Mouse (Mus musculus) brain, adult 2 months (tissue): ENCODE measurements around the gene Fzr1.
A peak's percentile ranks its signal among the peaks of the same experiment; 100 is the strongest.

Source experiments
- DNase-seq: peaks from one replicate; pipeline ENCODE4 v3.0.0; 2011; ENCODE audit warnings: low read depth, low spot score

The Fzr1 gene

DNA sequence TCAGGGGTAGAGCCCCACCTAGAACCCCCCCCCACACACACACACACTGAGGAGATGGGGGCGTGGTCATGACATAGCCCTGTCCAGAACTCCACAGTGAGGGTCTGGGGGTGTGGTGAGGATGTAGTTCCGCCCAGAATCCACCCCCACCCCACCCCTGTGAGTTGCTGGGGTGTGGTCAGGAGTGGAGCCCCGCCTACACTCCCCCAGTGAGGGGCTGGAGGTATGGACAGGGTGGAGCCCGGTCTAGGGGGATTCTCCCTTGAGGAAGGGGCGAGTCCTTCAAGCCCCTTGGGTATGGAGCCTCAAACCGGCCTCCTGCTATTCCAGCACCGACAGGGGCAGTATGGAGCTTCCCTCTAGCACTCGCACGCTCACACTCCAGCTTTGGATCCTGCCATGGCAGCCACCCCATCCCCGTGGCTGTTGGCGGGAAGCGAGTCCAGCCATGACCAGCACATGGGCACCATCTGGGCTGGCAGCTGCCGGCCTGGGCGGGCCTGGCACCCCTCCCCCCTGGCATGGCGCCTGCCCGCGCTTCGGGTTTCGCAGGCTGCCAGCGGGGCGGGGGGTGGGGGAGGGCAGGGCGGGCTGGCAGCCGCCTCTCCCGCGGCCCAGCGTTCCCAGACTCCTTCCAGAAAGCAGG lies 38.4 kb upstream of the Fzr1 start:
- DNase-seq, result peak; percentile 97

DNA sequence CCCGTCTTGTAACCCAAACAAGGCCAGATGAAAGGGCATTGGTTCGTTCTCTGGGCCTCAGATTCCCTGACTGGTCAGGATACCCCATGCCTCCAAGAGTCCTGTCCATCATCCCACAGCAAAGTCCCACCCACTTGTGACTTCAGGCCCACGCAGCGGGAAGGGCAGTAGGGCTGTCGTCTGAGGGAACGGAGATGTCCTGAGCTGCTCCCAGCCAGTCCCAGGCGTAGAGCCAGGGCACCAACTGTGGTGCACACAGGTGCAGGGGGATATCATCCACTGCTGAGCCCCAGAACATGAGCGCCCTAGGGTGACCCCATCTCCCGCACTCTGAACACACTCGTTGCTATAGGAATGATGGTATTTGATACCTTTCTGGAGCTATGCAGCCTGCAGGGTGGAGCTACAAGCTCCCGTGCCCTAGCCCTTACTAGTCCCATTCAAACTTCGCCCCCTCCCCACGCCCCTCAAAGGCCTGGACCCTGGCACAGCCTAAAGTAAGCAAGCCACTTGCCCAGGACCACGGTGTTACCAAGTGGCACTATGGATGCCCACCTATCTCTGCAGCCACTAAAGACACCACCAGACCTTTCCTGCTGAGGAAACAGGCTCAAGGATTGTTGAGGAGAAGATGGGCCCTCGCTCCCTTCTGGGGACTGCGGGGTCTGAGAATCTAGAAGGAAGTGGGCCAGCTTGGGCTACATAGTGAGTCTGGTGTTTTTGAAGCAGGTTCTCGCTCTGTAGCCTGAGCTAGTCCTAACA lies 37.4 kb upstream of the Fzr1 start:
- peak; percentile 74 for DNase-seq

DNA sequence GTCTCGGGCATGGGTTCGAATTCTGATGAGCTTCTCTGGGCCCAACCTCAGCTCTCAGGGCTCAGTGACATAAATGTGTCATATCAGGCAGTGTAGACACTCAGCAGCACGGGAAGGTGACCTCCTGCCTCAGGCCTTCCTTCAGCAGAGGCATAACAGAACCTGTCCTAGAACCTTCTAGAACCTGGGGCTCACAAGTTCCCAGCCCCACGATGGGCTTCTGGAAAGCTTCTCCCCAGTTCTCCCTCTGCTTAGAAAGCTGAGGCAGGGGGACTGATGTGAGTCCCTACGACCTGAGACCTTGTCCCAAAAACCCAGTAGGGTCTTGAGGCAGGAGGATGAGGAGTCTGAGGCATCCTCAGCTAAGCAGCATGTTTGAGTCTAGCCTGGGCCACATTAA lies 36.8 kb upstream of the Fzr1 start:
- no peak for DNase-seq

DNA sequence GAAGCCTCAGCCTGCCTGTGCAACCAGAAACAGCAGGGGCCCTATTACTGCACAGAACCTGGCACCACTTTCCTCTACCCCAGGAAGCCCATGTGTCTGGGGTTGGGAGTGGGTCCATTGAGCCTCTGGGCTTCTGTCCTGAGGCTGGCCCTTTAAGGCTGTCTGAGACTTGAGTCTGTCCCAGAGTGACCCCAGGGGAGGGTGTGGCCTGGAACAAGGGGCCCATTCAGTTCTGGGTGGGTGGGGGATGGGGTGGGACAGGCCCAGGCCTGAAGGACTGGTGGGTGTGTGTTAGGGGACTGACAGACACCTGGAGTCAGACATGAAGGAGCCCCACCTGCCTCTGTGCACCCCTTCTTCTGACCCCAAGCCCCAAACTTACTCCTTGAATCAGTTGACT lies 36.4 kb upstream of the Fzr1 start:
- DNase-seq, result peak; percentile 84

DNA sequence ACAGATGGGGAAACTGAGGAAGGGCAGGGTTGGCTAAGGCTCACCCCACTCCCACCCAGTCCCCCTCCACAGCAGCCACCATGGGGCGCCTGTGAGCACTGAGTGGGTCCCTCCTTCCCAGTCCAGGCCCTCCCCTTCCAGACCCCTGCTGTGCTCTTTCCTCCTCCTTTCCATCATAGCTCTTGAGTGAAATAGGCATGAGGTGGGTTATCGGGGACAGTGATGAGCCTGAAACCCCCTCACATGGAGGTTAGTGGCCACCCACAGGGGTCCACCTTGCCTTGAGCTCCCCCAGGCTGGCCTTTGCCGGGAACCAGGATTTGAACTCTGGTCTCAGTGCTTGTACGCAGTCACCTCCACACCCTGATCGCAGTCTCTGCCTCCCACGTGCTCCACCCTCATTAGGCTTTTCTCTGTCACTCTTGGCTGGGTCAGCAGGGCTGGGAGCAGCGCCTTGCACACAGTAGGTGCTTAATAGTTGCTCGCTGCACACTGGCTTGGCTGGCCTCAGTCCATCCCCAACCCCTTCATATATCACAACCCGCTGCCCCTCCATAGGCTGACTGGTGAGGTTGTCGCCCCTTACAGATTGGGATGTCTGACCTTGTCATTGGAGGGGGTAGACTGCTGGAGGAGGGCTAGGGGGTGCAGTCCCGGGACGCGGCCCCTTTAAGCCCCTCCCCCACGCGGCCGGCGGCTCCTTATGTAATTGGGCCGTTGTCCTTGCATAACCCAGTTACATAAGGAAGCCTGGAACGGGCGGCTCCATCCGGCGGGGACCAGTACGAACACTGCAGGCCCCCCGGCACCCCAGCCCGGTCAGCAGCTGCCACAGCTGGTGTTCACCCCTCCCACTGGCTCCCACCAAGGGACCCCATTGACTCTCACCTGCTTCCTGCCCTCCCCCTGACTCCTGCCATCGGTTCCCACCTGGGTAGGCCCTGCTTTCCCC lies 35.3 kb upstream of the Fzr1 start:
- DNase-seq, result peak; percentile 85

DNA sequence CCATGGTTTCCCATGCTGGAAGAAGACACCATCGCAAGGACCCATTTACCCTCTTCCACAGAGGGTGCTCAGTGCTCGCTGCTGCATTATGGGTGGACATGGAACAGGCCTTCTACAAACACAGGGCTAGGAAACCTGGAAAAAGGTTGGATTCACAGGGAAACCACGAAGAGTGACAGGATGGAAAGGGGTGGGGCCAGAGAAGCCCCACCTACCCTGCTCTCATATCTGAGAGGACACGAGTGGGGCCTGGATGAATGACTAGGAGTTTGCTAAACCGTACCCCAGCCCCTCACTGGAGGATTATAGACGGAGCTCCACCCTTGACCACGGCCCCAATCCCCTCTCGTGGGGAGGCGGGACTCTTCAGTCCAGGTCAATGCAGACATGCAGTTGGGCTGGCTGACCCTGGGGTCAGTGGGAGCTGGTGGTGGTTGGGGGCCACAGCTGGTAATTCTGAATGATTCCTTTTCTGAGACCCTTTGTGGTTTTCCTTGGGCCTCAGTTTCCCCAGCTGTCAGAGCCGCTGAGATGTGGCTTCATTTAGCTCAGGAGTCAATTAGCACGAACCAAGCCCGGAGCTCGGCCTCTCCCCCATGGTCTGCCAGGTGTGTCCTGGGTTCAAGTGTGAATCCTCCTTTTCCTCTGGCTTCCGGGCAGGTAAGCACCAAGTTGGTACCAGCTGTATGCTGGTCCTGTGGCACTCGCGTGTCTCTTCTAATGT lies 34.4 kb upstream of the Fzr1 start:
- DNase-seq, result peak; percentile 65

DNA sequence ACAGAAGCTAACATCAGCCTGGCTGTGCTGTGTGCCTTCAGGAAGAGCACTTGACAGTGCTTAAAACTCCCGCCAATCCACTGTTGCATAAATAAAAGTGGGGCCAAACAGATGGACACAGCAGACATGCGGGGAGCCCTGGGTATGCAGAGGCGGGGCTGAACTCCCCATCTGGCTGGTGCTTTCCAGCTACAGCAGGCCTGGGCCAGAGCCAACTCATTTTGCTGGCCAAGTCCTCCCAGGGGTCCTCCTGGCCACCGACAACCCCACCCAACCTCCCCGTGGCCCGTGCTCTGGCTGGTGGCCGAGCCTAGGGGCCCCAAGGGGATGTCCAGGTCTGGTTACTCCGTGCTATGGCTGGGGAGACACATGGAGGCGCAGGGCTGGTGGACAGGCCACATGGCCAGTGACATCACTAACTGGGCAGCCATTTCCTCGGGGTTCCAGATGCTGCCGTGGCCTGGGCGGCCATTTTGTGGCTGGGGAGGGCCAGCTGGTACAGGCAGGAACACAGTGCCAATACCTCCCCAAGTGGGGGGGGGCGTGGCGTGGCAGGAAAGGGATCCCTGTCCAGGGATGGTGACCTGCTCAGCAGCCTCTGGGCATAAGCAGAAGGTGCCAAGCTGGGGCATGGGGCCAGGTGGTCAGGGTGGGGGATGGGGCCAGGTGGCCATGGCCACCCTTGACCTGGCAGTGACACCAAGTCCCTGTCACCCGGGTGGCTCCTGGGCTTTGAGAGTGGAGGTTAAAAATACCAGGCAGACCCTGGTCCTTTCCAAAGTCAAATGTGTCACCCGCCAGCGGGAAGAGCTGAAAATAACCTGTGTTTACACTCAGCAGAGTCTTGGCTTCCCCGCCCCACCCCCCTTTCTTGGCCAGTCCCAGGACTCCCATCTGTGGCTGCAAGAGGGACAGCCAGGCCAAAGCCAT lies 33.4 kb upstream of the Fzr1 start:
- peak; percentile 93 for DNase-seq

DNA sequence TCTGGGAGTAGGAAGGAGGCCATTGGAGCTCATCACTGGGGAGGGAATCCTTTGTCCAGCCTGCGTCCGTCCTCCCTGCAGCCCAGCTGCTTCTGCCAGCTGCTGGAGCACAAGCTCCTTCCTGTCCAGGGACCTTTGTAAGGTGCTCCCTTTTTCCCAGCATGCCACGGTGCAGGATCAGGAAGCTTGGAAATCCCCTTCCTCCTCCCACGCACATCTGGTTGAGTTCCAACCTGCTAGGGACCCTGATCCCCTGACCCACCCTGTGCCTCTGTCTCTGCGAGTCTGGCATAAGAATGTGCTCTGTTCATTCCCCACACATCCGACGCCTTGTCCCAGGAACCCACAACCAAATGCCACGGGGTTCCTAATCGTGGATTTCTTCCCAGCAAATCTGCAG lies 32.7 kb upstream of the Fzr1 start:
- DNase-seq, result no peak

DNA sequence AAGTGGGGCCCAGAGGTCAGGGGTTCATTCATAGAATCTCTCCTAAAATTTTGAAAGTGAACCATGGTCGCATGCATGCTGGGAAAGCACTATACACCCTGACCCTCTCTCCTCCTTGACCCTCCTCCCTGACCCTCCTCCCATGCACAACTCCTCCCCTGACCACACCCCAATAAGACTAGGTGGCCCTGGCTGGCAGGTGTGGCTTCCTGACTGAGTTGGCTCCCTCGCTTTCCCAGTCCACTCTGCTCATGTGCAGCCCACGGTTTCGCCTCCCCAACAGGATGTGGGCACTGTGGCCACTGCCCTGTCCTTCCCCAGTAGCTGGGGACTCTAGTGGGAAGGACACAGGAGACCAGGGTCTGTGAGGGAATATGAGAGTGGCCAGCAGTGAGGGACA lies 32.0 kb upstream of the Fzr1 start:
- no peak for DNase-seq

DNA sequence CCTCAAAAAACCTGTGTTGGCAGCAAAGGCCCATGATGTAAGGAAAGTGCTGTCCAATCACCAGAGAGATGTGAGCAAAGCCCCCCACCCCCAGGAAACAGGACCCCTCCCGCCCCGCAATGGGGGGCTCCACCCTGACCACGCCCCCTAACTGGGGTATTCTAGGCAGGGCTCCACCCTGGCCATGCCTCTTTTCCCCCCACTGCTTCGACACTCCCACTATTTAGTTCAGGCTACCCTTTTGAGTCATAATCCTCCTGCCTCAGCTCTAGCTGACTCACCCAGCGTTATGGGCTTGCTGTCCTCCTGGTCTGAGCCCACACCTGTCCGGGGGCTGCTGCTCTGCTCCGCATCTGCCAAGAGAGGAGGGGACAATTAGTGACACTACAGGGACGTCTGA lies 31.0 kb upstream of the Fzr1 start:
- no peak for DNase-seq

DNA sequence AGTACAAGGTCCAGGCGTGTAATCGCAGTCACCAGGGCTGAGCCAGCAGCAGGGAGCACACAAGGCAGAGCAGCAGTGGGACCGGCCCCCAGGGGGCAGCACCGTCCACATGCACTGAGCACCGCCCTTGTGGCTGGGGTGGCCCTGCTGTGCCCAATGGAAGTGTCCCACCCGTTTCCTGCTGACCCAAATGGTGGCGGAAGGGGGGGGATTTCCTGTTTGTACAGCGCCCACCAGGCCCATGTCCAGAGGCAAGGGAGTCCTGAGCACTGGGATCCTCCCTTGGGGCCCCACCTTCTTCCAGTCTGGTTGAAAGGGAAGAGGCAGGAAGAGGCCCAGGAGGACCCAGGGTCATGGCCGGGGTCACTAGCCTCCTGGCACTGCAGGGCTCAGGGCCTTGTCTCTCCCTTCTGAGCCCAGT lies 30.6 kb upstream of the Fzr1 start:
- DNase-seq, result peak; percentile 83

DNA sequence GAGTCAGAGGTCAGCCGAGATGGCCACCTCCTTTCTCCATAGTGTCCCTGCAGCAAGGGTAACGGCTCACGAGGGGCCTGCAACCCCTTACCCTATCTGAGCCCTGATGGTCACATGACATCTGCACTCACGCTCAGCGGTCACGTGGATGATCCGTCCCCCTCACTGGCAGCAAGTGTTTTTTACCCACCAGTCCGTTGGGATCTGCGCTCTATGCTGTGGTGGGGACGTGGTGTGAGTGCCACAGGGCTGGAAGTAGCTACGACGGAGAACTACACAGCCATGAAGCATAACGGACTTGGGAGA lies 30.1 kb upstream of the Fzr1 start:
- no peak for DNase-seq

DNA sequence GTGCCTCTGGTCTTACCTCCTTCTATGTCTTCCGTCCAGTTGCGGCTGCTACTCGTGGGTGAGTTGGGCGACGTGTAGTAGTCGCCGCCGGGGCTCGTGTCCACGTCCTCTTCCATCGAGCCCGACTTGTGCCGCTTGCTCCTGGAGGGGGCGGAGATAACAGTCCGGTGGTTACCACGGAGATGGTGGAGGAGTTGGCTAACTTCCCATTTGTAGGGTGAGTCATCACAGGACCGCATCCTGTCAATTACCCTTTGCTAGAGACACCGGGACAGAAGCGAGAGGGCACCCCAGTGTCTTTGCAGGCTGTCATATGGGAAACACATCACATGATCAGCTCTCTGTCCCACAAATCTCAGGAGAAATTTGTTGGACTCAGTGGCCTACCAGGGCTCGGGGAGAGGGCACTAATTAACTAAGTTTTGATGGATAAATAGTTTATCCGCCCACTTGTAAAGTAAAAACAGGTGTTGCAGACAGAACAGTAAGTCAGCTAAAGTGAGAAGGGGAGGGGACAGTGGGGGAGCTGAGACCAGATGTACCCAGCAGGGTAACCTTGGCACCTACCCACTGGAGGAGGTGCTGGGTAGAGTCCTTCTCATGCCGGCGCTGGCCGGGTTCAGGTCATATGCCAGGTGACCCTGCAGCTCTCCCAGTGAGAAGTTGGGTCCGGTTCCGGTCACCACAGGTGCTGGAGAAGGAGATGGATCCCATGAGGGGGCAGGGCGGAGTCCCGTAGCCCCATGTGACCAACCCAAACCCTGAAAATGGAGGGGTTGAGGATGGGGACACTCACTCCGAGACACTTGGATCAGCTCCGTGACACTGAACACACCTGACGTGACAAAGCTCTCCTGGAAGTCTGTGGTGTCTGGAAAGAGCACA lies 29.5 kb upstream of the Fzr1 start:
- peak; percentile 97 for DNase-seq

DNA sequence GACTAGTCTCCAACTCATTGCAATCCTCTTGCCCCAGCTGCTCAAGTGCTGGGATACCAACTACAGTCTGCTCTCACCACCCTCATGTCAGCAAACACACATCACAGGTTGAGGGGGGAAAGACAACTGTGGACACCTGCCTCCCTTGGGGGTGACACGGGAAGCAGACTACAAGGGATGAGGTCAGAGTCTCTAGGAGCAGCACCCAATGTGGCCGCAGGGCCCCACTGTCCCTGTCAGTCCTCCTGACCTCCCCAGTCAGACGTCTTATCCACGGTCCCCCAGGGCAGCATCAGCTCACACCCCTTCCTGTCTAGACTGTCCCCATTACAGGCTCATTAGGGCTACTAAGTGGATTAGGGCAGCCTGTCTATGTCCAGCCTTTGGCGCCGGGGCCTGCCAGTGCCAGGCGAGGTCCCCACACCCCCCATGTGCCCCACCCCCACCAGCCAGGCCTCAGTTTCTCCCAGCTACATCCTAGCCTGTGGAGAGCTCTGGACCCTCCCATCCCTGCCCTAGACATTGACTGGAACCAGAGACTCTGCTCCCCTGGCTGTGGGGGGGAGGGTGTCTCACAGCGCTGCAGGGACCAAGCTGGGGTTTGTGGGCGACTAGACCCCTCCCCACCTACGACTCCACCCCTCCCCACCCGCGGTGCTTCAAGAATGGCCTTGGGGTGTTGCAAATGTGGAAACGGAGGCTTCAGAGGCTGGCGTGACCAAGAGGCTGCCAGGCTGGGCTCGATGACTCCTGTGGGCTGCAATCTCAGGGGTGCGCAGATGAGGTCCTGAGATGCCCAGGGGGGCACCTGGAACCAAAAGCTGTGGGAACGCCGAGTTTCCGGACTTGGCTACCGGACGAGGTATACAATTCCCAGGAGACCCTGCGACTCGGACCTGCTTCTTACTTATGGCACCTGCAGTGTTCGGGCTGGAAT lies 28.5 kb upstream of the Fzr1 start:
- no peak for DNase-seq

DNA sequence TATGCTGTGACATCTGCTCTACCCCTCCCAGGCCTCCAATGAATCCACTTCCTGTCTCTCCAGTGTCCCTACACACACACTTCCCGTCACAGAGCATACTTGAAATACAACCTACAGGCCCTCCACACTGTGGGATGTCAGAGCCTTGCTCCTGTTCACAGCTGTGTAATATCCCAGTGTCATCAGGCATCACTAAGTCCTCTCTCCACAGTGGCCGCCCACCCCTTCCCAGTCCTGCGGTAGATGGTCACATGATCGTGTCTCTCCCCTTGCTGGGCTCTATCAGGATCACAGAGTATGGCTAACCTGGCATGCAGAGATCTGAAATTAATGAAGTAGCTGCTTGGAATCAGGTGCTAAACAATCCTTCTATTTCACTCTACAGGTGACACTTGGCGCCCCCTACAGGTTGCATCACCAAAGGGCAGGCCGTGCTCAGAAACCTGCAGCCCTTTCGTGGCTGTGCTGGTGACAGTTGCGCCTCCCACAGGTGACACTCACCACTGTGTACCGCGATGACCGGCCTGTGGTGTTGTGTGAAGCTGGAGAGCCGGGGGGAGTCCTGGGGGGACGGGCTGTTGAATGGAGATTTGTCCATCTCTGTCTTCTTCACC lies 27.4 kb upstream of the Fzr1 start:
- DNase-seq, result peak; percentile 82

DNA sequence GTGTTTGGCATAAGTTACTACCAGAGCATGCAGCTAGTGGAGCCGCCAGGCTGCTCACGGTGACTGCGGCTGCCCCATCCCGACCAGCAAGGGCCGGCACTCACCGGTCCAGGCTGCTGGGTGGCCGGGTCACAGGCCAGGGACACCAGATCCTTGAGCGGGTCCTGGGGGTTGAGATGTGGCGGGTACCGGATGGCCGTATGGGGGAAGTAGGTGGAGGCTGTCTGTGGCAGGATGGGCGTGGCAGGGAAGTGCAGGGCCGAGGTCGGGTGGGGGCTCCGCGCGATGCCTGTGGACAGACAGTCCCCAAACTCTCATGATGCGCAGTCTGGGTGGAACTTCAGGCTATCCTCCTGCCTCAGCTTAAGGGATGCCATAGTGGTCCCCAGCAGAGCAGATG lies 26.4 kb upstream of the Fzr1 start:
- DNase-seq, result no peak

DNA sequence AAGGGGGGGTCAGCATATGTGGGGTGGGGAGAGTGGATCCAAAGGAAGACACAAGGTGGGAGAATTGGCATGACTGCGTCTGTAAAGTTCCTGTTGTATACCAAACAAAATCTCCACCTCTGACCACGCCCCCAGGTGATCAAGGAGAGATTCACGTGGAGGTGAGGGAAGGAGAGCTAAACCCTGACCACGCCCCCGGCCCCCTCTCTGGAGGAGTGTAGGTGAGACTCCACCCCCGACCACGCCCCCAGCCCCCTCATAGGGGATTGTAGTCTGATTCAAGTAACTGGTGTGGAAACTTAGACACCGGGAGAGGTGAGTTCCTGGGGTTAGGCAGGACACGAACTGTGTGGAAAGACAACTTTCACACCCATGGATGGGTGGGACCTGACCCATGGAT lies 25.8 kb upstream of the Fzr1 start:
- no peak for DNase-seq

DNA sequence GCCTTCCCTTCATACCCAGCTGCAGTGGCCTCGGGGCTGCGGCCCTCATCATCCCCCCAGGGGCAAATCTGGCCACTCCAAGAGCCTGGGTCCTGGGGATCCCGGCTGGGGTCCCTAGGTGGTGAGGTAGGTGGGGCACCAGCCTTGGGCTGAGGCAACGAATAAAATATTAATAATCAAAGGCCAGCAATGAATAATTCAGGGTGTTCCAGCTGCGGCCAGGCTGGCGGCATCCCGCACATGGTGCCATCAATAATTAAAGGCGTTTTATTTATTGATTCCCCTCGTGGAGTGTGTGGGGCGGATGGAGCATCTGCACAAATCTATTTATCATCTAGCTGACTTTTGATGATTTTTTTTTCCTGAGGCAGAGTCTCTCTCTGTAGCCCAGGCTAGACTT lies 25.2 kb upstream of the Fzr1 start:
- DNase-seq, result no peak
